Mouse (Mus musculus) kidney, adult 2 months (tissue): ENCODE measurements around the gene Gm10447. TPM values are rescaled to one million over a fixed set of nuclear protein-coding genes. Genes with fewer than 3 reads are reported as not detected.

ENCODE experiments used
- DNase-seq: peaks from one replicate; pipeline ENCODE4 v3.0.0; 2021
- H3K27ac ChIP-seq: fragments of 200-500 bp; 2 replicates; pipeline ENCODE4 v1.5.1; 2012; ENCODE audit warnings: low read depth, low read length, control low read depth, inconsistent platforms; ENCODE audit not compliant: insufficient read depth
- H3K27me3 ChIP-seq: fragments of 200-500 bp; replicated peaks from 2 replicates; pipeline ENCODE4 v1.6.1; 2012; ENCODE audit warnings: mild to moderate bottlenecking, moderate library complexity, low read length, inconsistent platforms; ENCODE audit not compliant: control insufficient read depth, insufficient read depth
- H3K36me3 ChIP-seq: fragments of 200-500 bp; 2 replicates; pipeline ENCODE4 v1.6.1; 2012; ENCODE audit warnings: mild to moderate bottlenecking, moderate library complexity, low read length, inconsistent platforms; ENCODE audit not compliant: control insufficient read depth, insufficient read depth
- H3K4me1 ChIP-seq: fragments of 200-500 bp; 2 replicates; pipeline ENCODE4 v1.6.1; 2011; ENCODE audit warnings: low read length; ENCODE audit not compliant: control insufficient read depth, insufficient read depth
- H3K4me3 ChIP-seq: fragments of 200-500 bp; 2 replicates; pipeline ENCODE4 v1.5.1; 2011; ENCODE audit warnings: mild to moderate bottlenecking, low read depth, low read length, control low read depth; ENCODE audit not compliant: insufficient read depth
- CTCF ChIP-seq: fragments of 200-500 bp; conservative IDR thresholded peaks from 2 replicates; pipeline ENCODE4 v1.5.1; 2011; ENCODE audit warnings: low read depth, mild to moderate bottlenecking, control low read depth, low read length, moderate library complexity, mixed read lengths; ENCODE audit not compliant: insufficient read depth, insufficient read length
- POLR2A ChIP-seq: fragments of 200-500 bp; IDR thresholded peaks from one replicate; pipeline ENCODE4 v1.6.1; 2011; ENCODE audit warnings: low read depth, low read length, control low read depth
- WGBS: fragments of 180-500 bp; shearing (Covaris S2); methylation state at CpG from one replicate; pipeline ENCODE4 v1.1.7; 2018; 5-methylcytosine and 5-hydroxymethylcytosine counted together
- polyA plus RNA-seq: library from polyadenylated mRNA; depleted of rRNA; stranded (reverse); fragments of >200 nt; gene quantifications from 2 replicates; pipeline ENCODE4 v1.2.3, GENCODE M21; 2012; rRNA removed

Gm10447 gene
- polyA plus RNA-seq, 1 experiment: 0.05 TPM

- no peak for DNase-seq
Measured at GRCm38 (mm10) chr11:53418048-53418447, 38.9 kb downstream of the Gm10447 start.

GRCm38 (mm10) chr11:53413871-53414270 lies 43.0 kb downstream of the Gm10447 start:
- TF ChIP-seq POLR2A (no peak), CTCF (no peak)
- WGBS: 79% methylated on average over 4 of the region's 4 CpGs
- Histone ChIP-seq H3K36me3 (peaks cover 27% of the 10 kb centered on the region), H3K4me3 (no peak overlapping the region), H3K27me3 (no peaks in the 10 kb centered on the region), H3K4me1 (no peaks in the 10 kb centered on the region), H3K27ac (no peak overlapping the region)
- no peak for DNase-seq

More at GRCm38 (mm10) chr11:53418048-53418447, 38.9 kb downstream of the Gm10447 start:
- H3K4me3 ChIP-seq: no peak overlapping the region
- H3K4me1 ChIP-seq: peaks cover under 1% of the 10 kb centered on the region; the same call in 1 of the 2 replicates
- H3K27me3 ChIP-seq: no peaks in the 10 kb centered on the region
- TF ChIP-seq CTCF: no peak
- no peak for TF ChIP-seq POLR2A
- H3K27ac ChIP-seq: no peak overlapping the region
- peaks cover 13% of the 10 kb centered on the region for H3K36me3 ChIP-seq

DNA sequence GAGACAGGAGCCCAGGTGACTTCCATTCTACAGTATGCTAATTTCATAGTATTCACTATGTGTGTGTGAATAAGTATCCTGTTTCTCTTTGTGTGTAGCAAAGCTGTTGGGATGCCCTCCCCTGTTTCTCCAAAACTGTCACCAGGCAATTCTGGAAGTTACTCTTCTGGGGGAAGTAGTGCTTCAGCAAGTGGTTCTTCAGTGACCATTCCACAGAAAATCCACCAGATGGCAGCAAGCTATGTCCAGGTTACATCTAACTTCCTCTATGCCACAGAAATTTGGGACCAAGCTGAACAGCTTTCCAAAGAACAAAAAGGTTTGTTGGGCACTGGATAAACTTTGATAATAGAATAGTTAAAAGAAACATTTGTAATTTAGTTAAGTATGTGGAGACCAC lies 45.2 kb downstream of the Gm10447 start:
- TF ChIP-seq CTCF: peak; percentile 42; the same call in 1 of the 2 replicates
- TF ChIP-seq POLR2A: no peak
- no peak overlapping the region for H3K27ac ChIP-seq
- H3K27me3 ChIP-seq: no peaks in the 10 kb centered on the region
- no peaks in the 10 kb centered on the region for H3K4me1 ChIP-seq
- H3K4me3 ChIP-seq: no peak overlapping the region
- H3K36me3 ChIP-seq: peaks cover 34% of the 10 kb centered on the region
- peak; percentile 20 for DNase-seq

Other genes with a start within 250 kb of the Gm10447 start
- gene Hspa4, start 156.7 kb downstream of the Gm10447 start, polyA plus RNA-seq: 21.1 and 24.8 TPM in 2 replicates
- 4.9 and 5.0 TPM in 2 replicates for gene Zcchc10, start 132.4 kb downstream of the Gm10447 start, polyA plus RNA-seq
- gene Aff4, start 106.3 kb downstream of the Gm10447 start, polyA plus RNA-seq: 18.0 and 18.7 TPM in 2 replicates
- gene Leap2, start 33.9 kb downstream of the Gm10447 start, polyA plus RNA-seq: not detected in 2 replicates
- gene Uqcrq, start 26.3 kb downstream of the Gm10447 start, polyA plus RNA-seq: 1,048 and 1,200 TPM in 2 replicates
- 0.29 and 0.42 TPM in 2 replicates for gene Gdf9, start 26.1 kb downstream of the Gm10447 start, polyA plus RNA-seq
- gene Shroom1, start 95 bp upstream of the Gm10447 start, polyA plus RNA-seq: 0.88 and 1.2 TPM in 2 replicates
- gene Gm9837, start 13.4 kb upstream of the Gm10447 start, polyA plus RNA-seq: not detected in 2 replicates
- not detected in 2 replicates for gene Gm9945, start 23.1 kb upstream of the Gm10447 start, polyA plus RNA-seq
- 0.84 and 1.8 TPM in 2 replicates for gene Sowaha, start 23.2 kb upstream of the Gm10447 start, polyA plus RNA-seq
- gene Sept8, start 62.1 kb upstream of the Gm10447 start, polyA plus RNA-seq: 15.6 and 16.3 TPM in 2 replicates
- gene Kif3a, start 110.3 kb upstream of the Gm10447 start, polyA plus RNA-seq: 7.4 and 7.5 TPM in 2 replicates
- gene Il4, start 161.6 kb upstream of the Gm10447 start, polyA plus RNA-seq: not detected in 2 replicates
- not detected in 2 replicates for gene Il13, start 177.6 kb upstream of the Gm10447 start, polyA plus RNA-seq